Mouse (Mus musculus): ENCODE results near the gene H13.
A peak's percentile ranks its signal among the peaks of the same experiment; 100 is the strongest.

Gene H13

GRCm38 (mm10) chr2:152669256-152669638 lies at the start of gene H13:
Gene H13, plus strand, starts transcription at chr2:152669461.
- DNase-seq = peak; percentile 90 to 91

GRCm38 (mm10) chr2:152620367-152621134 lies 48.7 kb upstream of the H13 start:
- DNase-seq = no peak

GRCm38 (mm10) chr2:152622151-152622550 lies 47.1 kb upstream of the H13 start:
- no peak for DNase-seq

GRCm38 (mm10) chr2:152622953-152623352 lies 46.3 kb upstream of the H13 start, which contains the start of gene Defb25:
Gene Defb25, minus strand, starts transcription at chr2:152623053.
- no peak for DNase-seq

- DNase-seq = no peak
These were observed 44.7 kb upstream of the H13 start for GRCm38 (mm10) chr2:152624566-152624965.

GRCm38 (mm10) chr2:152625256-152625655 lies 44.0 kb upstream of the H13 start:
- DNase-seq = no peak

- DNase-seq = no peak
These were observed 42.3 kb upstream of the H13 start, which contains the start of gene Rem1 for GRCm38 (mm10) chr2:152626774-152627591. Gene Rem1, plus strand, starts transcription at chr2:152626951.

GRCm38 (mm10) chr2:152628066-152628465 lies 41.2 kb upstream of the H13 start:
- no peak for DNase-seq

- no peak for DNase-seq
These were observed 40.0 kb upstream of the H13 start for GRCm38 (mm10) chr2:152629239-152629638.

GRCm38 (mm10) chr2:152629904-152630303 lies 39.4 kb upstream of the H13 start:
- DNase-seq = no peak

- DNase-seq = no peak
These were observed 35.9 kb upstream of the H13 start for GRCm38 (mm10) chr2:152633334-152633733.

- DNase-seq = no peak
These were observed 35.0 kb upstream of the H13 start for GRCm38 (mm10) chr2:152634311-152634710.

GRCm38 (mm10) chr2:152636246-152637005 lies 32.8 kb upstream of the H13 start:
- DNase-seq = no peak

GRCm38 (mm10) chr2:152637006-152637322 lies 32.3 kb upstream of the H13 start:
- DNase-seq = no peak

GRCm38 (mm10) chr2:152637381-152637780 lies 31.9 kb upstream of the H13 start:
- no peak for DNase-seq

GRCm38 (mm10) chr2:152638865-152639264 lies 30.4 kb upstream of the H13 start:
- no peak for DNase-seq

- no peak for DNase-seq
These were observed 29.7 kb upstream of the H13 start for GRCm38 (mm10) chr2:152639406-152640113.

- no peak for DNase-seq
These were observed 16.2 kb upstream of the H13 start for GRCm38 (mm10) chr2:152652901-152653620.

- no peak for DNase-seq
These were observed 15.2 kb upstream of the H13 start for GRCm38 (mm10) chr2:152653874-152654715.

GRCm38 (mm10) chr2:152657398-152657797 lies 11.9 kb upstream of the H13 start:
- no peak for DNase-seq

GRCm38 (mm10) chr2:152661163-152661562 lies 8.1 kb upstream of the H13 start:
- no peak for DNase-seq
